Mouse (Mus musculus) intestine, embryonic 16.5 days (tissue): ENCODE measurements around the gene Fam92b. TPM values are rescaled to one million over a fixed set of nuclear protein-coding genes. Genes with fewer than 3 reads are reported as not detected.

Experiments used
- ATAC-seq: fragments of 200-750 bp; cut with Nextera tagmentation; 2 replicates; pipeline ENCODE4 v1.8.0; 2017; ENCODE audit warnings: moderate TSS enrichment, moderate library complexity
- H3K27ac ChIP-seq: fragments of 300-500 bp; sonication (generic); 2 replicates; pipeline ENCODE4 v1.5.1; 2014; ENCODE audit warnings: mild to moderate bottlenecking, low read length
- H3K27me3 ChIP-seq: fragments of 300-500 bp; sonication (generic); replicated peaks from 2 replicates; pipeline ENCODE4 v1.6.1; 2014; ENCODE audit warnings: low read length, control low read depth, mixed read lengths; ENCODE audit not compliant: control insufficient read depth, insufficient read depth
- H3K36me3 ChIP-seq: fragments of 300-500 bp; sonication (generic); 2 replicates; pipeline ENCODE4 v1.6.1; 2014; ENCODE audit warnings: low read length, control low read depth; ENCODE audit not compliant: control insufficient read depth, insufficient read depth
- H3K4me1 ChIP-seq: fragments of 300-500 bp; sonication (generic); 2 replicates; pipeline ENCODE4 v1.6.1; 2014; ENCODE audit warnings: low read length, control low read depth, mixed read lengths; ENCODE audit not compliant: control insufficient read depth, insufficient read depth
- H3K4me2 ChIP-seq: fragments of 300-500 bp; sonication (generic); 2 replicates; pipeline ENCODE4 v1.6.1; 2014; ENCODE audit warnings: low read depth, low read length, control low read depth
- H3K4me3 ChIP-seq: fragments of 300-500 bp; sonication (generic); 2 replicates; pipeline ENCODE4 v1.5.1; 2014; ENCODE audit warnings: mild to moderate bottlenecking, low read length
- H3K9ac ChIP-seq: fragments of 300-500 bp; sonication (generic); 2 replicates; pipeline ENCODE4 v1.6.1; 2014; ENCODE audit warnings: low read depth, low read length
- H3K9me3 ChIP-seq: fragments of 300-500 bp; sonication (generic); 2 replicates; pipeline ENCODE4 v1.6.1; 2016; ENCODE audit warnings: low read length, control low read depth; ENCODE audit not compliant: control insufficient read depth
- WGBS: fragments of 180-500 bp; shearing (Covaris S2); extraction: QIAGEN DNeasy Blood & Tissue Kit; methylation state at CpG from one replicate; pipeline ENCODE4 v1.1.7; 2014; 5-methylcytosine and 5-hydroxymethylcytosine counted together
- polyA plus RNA-seq: library from polyadenylated mRNA; unstranded; fragments of >200 nt; fragmentation: Nextera tagmentation; extraction: Ambion mirVana; gene quantifications from 2 replicates; pipeline ENCODE4 v1.2.1, GENCODE M21; 2015

Fam92b gene
- polyA plus RNA-seq, 1 experiment from 2014 or later, result 0.55 TPM

DNA sequence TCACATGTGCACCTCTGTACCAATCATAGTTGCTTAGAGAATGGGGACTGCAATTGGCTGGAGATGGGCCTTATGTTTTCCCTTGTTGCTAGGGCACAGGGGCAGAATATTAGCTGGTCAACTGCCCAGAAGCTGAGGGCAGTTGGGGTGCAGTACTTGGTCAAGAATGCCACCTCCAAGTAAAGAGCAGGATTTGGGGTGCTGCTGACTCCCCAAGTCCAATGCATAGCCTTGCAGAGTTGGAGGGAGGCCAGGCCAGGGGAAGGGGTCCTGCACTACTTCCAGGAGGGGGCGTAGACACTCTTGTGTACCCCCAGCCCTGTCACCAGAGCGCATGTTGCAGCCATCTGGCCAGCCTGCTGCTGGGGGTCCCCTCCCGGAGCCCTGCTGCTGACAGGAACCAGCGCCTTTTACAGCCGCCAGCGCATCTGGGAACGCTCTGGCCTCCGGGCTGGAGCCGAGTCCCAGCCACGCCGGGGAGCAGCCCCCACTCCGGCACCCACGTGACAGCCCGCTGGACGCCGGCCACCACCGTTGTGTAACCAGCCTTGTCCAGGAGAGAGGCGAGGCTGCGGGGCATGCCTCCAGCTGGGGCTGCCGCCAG, 13.6 kb upstream of the Fam92b start:
- whole genome bisulfite sequencing, result 35% methylated on average over 20 of the region's 20 CpGs
- Histone ChIP-seq H3K9ac (peak overlapping the region; percentile 52; the same call in 1 of the 2 replicates), H3K27ac (peak overlapping the region; percentile 91), H3K9me3 (no peaks in the 10 kb centered on the region), H3K4me2 (peak overlapping the region; percentile 42), H3K4me3 (peak overlapping the region; percentile 14; the same call in 1 of the 2 replicates), H3K27me3 (no peaks in the 10 kb centered on the region), H3K36me3 (no peaks in the 10 kb centered on the region), H3K4me1 (peaks cover 31% of the 10 kb centered on the region)
- peak; percentile 92 for ATAC-seq

GRCm38 (mm10) chr8:120190107-120190809, 13.0 kb upstream of the Fam92b start:
- Histone ChIP-seq H3K27ac (no peak overlapping the region; the same call in 1 of the 2 replicates), H3K4me2 (no peak overlapping the region)

GRCm38 (mm10) chr8:120189440-120189839, 12.2 kb upstream of the Fam92b start:
- Histone ChIP-seq H3K27ac (no peak overlapping the region), H3K4me2 (no peak overlapping the region), H3K36me3 (no peaks in the 10 kb centered on the region), H3K9ac (no peak overlapping the region), H3K4me3 (no peak overlapping the region), H3K9me3 (no peaks in the 10 kb centered on the region), H3K4me1 (peaks cover 44% of the 10 kb centered on the region), H3K27me3 (no peaks in the 10 kb centered on the region)
- no peak for ATAC-seq
- WGBS, result 74% methylated on average over 6 of the region's 6 CpGs

More at GRCm38 (mm10) chr8:120190107-120190809, 13.0 kb upstream of the Fam92b start:
- H3K9me3 ChIP-seq, result no peaks in the 10 kb centered on the region
- no peaks in the 10 kb centered on the region for H3K27me3 ChIP-seq
- H3K4me1 ChIP-seq, result peaks cover 37% of the 10 kb centered on the region
- no peak for ATAC-seq
- no peak overlapping the region for H3K9ac ChIP-seq
- WGBS, result 78% methylated on average over 17 of the region's 17 CpGs
- no peak overlapping the region for H3K4me3 ChIP-seq
- no peaks in the 10 kb centered on the region for H3K36me3 ChIP-seq

- H3K9me3 ChIP-seq, result no peaks in the 10 kb centered on the region
- H3K4me3 ChIP-seq, result no peak overlapping the region
- H3K36me3 ChIP-seq, result no peaks in the 10 kb centered on the region
- no peak for ATAC-seq
- no peak overlapping the region for H3K9ac ChIP-seq
- whole genome bisulfite sequencing, result 81% methylated on average over 6 of the region's 6 CpGs
- H3K4me1 ChIP-seq, result peaks cover 48% of the 10 kb centered on the region
- no peaks in the 10 kb centered on the region for H3K27me3 ChIP-seq
- H3K27ac ChIP-seq, result no peak overlapping the region
- H3K4me2 ChIP-seq, result no peak overlapping the region
Observed at GRCm38 (mm10) chr8:120188510-120188909, 11.2 kb upstream of the Fam92b start.

DNA sequence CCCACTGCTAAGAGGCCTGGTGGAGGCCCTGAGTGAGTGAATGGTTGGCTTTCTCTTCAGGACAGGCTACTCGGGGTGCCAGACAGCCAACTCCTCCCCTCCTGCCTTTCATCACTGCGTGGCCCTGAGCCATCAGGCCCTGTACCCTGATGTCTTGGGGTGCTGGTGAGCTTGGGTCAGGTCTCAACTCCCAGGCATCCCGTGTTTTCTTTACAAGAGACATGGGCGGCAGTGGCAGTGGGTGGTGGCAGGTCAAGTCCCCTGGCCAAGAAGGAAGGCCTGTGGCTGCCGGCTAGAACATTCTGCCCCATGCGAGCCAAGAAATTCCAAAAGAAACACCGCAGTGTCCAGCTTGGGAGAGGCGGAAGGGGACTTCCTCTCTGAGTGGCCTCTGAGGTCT, 9.2 kb upstream of the Fam92b start:
- no peak overlapping the region for H3K9ac ChIP-seq
- no peak for ATAC-seq
- H3K4me2 ChIP-seq, result no peak overlapping the region
- WGBS, result 56% methylated on average over 8 of the region's 8 CpGs
- no peaks in the 10 kb centered on the region for H3K9me3 ChIP-seq
- peaks cover 46% of the 10 kb centered on the region for H3K4me1 ChIP-seq
- no peak overlapping the region for H3K4me3 ChIP-seq
- no peak overlapping the region for H3K27ac ChIP-seq
- H3K36me3 ChIP-seq, result no peaks in the 10 kb centered on the region
- no peaks in the 10 kb centered on the region for H3K27me3 ChIP-seq

GRCm38 (mm10) chr8:120184850-120185792, 7.9 kb upstream of the Fam92b start:
- WGBS, result 23% methylated on average over 17 of the region's 17 CpGs
- Histone ChIP-seq H3K9ac (peak overlapping the region; percentile 30), H3K4me1 (peaks cover 39% of the 10 kb centered on the region), H3K4me3 (no peak overlapping the region), H3K9me3 (no peaks in the 10 kb centered on the region), H3K27me3 (no peaks in the 10 kb centered on the region), H3K36me3 (no peaks in the 10 kb centered on the region), H3K27ac (peak overlapping the region; percentile 77), H3K4me2 (no peak overlapping the region)
- peak; percentile 47 for ATAC-seq

GRCm38 (mm10) chr8:120184366-120184765, 7.1 kb upstream of the Fam92b start:
- no peaks in the 10 kb centered on the region for H3K27me3 ChIP-seq
- H3K4me2 ChIP-seq, result no peak overlapping the region
- ATAC-seq, result peak; percentile 49
- H3K4me3 ChIP-seq, result no peak overlapping the region
- peaks cover 40% of the 10 kb centered on the region for H3K4me1 ChIP-seq
- 34% methylated on average over 9 of the region's 9 CpGs for WGBS
- H3K9ac ChIP-seq, result no peak overlapping the region
- H3K27ac ChIP-seq, result peak overlapping the region; percentile 26; the same call in 1 of the 2 replicates
- no peaks in the 10 kb centered on the region for H3K36me3 ChIP-seq
- H3K9me3 ChIP-seq, result no peaks in the 10 kb centered on the region

- no peak for ATAC-seq
- Histone ChIP-seq H3K9me3 (no peaks in the 10 kb centered on the region), H3K27ac (no peak overlapping the region), H3K4me3 (no peak overlapping the region), H3K36me3 (no peaks in the 10 kb centered on the region), H3K4me1 (peaks cover 55% of the 10 kb centered on the region), H3K27me3 (peaks cover 5% of the 10 kb centered on the region; the same call in 1 of the 2 replicates), H3K4me2 (no peak overlapping the region), H3K9ac (no peak overlapping the region)
- WGBS, result 74% methylated on average over 4 of the region's 4 CpGs
Observed at GRCm38 (mm10) chr8:120181861-120182414, 4.7 kb upstream of the Fam92b start.

DNA sequence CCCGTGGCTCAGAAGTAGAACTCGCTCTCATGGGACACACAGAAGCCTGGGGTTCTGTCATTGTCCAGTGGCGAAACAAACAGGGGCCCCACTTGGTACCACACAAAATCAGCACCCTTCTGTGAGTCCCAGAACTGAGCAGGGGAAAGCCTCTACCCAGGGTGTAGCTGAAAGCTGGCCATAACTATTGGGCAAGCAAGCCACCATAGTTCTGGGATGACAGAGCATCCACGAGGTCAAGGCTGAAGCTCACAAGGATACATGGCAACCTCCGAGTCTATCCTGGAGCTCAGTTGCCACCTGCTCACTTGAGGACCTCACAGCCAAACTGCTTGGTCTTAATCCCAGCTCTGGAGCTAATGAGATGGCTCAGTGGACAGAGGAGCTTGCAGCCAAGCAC, 4.0 kb upstream of the Fam92b start:
- H3K9ac ChIP-seq, result no peak overlapping the region
- H3K27ac ChIP-seq, result no peak overlapping the region
- no peak overlapping the region for H3K4me3 ChIP-seq
- no peaks in the 10 kb centered on the region for H3K36me3 ChIP-seq
- ATAC-seq, result no peak
- H3K9me3 ChIP-seq, result no peaks in the 10 kb centered on the region
- peaks cover 5% of the 10 kb centered on the region; the same call in 1 of the 2 replicates for H3K27me3 ChIP-seq
- no peak overlapping the region for H3K4me2 ChIP-seq
- WGBS, result 77% methylated on average over 5 of the region's 5 CpGs
- peaks cover 50% of the 10 kb centered on the region for H3K4me1 ChIP-seq
